Mouse (Mus musculus): ENCODE measurements at regions not wholly inside any gene's neighbourhood (a gene's known extent, or its start where the extent isn't known, plus 50 kb on each side); places are given as distances from the start of the nearest gene placed in this dataset.

DNA sequence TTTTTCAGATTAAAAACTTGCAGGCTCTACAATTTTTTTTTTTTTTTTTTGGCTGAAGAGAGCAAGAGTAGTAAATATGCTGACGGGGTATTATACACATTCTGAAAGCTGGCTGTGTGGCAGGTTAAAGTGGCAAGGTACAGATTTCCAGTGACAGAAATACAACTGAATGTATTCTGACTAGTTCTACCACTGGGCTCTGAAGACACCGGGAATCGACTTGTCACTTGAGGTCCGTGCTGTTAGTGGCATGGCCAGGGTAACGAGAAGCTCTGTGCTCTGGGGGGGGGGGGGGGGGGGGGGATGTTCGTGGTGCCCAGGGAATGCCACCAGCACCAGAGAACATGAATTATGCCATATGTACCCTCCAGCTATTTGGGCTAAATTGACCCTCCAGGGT, 124.7 kb downstream of the Tmem38b start:
- TF ChIP-seq CTCF (IDR thresholded peaks at IDR 0.05; ENCODE audit: borderline replicate concordance, extremely low read depth, insufficient read depth, insufficient read length) (no peak), POLR2A (IDR thresholded peaks at IDR 0.05; ENCODE audit: borderline replicate concordance, extremely low read depth, insufficient read depth, insufficient read length, poor library complexity, severe bottlenecking) (no peak)

Data from brain, embryonic 14.5 days (tissue).